Mouse (Mus musculus) inflammation-experienced regulatory T-cells, adult 6 months (primary cell): ENCODE results near the gene Enpp7. TPM values are rescaled to one million over a fixed set of nuclear protein-coding genes. Genes with fewer than 3 reads are reported as not detected.

ENCODE experiments used
- ATAC-seq: one replicate; pipeline ENCODE4 v1.8.0; 2017
- polyA plus RNA-seq, 3 experiments: library from polyadenylated mRNA; unstranded; fragments of 100-300 nt; shearing (Covaris generic); gene quantifications; one replicate each; pipeline ENCODE4 v1.2.1; 2017

Gene Enpp7
- polyA plus RNA-seq, 3 experiments from 2014 or later: not detected

- no peak for ATAC-seq
These were observed 48.5 kb downstream of the Enpp7 start for GRCm38 (mm10) chr11:119036447-119036846.

- no peak for ATAC-seq
These were observed 49.2 kb downstream of the Enpp7 start for GRCm38 (mm10) chr11:119036934-119037779.

DNA sequence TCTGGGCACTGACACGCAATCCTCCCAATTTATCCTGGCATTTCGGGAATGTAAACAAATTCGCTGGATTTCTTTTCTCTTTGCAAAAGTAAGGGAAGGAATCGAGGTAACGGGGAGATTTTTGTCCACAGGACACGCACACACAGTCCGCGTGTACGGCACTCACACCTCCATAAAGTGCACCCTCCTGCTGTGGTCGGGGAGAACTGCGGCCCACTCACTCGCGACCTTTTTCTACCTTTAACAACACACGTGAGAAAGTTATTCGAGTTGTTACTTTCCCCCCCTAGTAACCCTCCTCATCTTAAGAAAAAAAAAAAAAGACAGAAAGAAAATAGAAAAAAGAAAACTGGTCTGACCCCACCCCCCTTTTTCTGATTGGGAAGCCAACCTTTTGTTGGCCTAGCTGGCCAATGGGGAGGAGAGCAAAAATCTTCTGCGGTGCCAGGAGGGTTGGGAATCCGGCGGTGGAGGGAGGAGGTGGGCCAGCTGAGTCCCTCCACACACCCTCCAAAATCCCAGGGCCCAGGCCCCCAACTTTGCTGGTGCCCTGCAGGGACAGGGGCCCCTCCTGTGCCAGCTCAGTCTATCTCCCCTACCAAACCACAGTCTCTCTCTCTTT lies 49.9 kb downstream of the Enpp7 start:
- no peak for ATAC-seq

GRCm38 (mm10) chr11:119038744-119039484 lies 50.9 kb downstream of the Enpp7 start:
- no peak for ATAC-seq

GRCm38 (mm10) chr11:119039732-119040512 lies 51.9 kb downstream of the Enpp7 start:
- no peak for ATAC-seq

DNA sequence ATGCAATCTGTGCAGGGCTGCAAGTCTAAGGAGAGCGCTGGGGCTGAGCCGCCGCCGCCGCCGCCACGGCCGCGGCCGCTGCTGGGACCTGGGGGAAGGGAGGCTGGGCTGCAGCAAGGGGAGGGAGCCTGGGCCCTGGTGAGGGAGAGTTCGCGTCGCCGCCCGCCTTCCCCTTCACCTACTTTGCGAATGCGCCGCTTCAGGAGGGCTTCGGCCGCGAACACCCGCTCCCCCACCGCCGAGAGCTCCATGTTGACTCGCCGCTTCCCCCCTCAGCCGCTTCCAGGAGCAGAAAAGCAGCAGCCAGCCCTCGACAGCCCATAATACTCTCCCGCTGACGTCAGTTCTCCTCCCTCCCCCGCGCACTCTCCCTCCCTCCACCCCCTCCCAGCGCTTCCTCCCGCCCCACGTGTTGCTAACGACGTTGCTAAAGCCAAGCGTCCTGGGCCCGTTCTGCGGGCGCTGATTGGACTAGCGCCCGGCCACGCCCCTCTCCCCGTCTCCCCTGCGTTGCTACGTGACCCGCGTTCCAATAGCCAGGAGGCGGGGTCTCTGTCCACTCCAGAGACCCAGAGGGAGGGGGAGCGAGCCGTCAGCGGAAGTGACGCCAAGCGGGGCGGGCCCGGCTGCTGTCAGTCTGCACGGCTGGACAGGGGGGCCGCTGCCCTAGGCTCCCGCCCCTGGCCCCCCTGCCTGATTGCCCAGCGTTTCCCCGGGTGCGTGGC lies 52.8 kb downstream of the Enpp7 start, which contains the start of gene Cbx8:
Cbx8 (minus strand) TSS at position 370 of the 725 bp plus-strand sequence.
- ATAC-seq: peak; percentile 92

- peak; percentile 23 for ATAC-seq
These were observed 53.3 kb downstream of the Enpp7 start for GRCm38 (mm10) chr11:119041325-119041716.

GRCm38 (mm10) chr11:119041750-119042465 lies 53.9 kb downstream of the Enpp7 start:
- ATAC-seq: no peak

Other genes with a start within 250 kb of the Enpp7 start
- gene Rbfox3, start 76.6 kb upstream of the Enpp7 start, polyA plus RNA-seq: under 1 TPM in 1 of 3 experiments, not detected in 2; 0.30 TPM
- 1 to 10 TPM in 2 of 3 experiments, under 1 TPM in 1; 0.83 to 1.6 (median 1.0) TPM for gene Cbx2, start 34.8 kb downstream of the Enpp7 start, polyA plus RNA-seq
- gene Cbx8, start 52.8 kb downstream of the Enpp7 start, polyA plus RNA-seq: 1 to 10 TPM; 6.5 to 7.6 (median 7.5) TPM
- gene Cbx4, start 98.0 kb downstream of the Enpp7 start, polyA plus RNA-seq: 1 to 10 TPM; 2.0 to 3.6 (median 2.3) TPM
- gene Tbc1d16, start 240.3 kb downstream of the Enpp7 start, polyA plus RNA-seq: under 1 TPM; 0.20 to 0.55 (median 0.33) TPM
- gene Ccdc40, start 240.4 kb downstream of the Enpp7 start, polyA plus RNA-seq: 1 to 10 TPM; 1.6 to 4.2 (median 3.3) TPM